Mouse (Mus musculus) natural killer cell, adult 2 months (primary cell): ENCODE results near the gene Hsf4.
"Not testable (repeated sequence)": the region's sequence is repeated elsewhere in the genome, so short reads cannot be mapped to it uniquely, and the experiment has no call there.

ENCODE experiments used
- DNase-seq, 2 experiments: peaks; one replicate each; pipeline ENCODE4 v3.0.0; 2022; ENCODE audit warnings: low spot score in 2 of 2

Gene Hsf4

DNA sequence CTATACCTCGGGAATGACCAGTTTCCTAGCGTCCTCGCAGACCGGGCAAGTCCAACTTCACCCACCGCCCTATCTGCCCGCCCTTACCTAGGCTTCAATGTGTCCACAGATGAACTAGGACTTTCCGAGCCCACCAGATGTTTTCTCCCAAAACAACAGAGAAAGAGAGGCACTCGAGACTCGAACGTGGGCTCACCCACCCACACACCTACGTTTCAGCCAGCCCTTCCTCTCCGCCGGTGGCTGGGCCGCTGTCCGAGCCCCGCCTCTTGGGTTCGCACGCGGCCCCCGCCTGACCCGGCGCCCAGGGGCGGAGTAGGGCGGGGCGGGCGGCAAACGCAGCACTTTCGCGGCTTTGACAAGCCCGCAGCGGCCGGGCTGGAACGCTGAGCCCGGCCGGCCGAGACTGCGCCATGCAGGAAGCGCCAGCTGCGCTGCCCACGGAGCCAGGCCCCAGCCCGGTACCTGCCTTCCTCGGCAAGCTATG lies at the start of gene Hsf4:
Gene Hsf4, plus strand, starts transcription at position 341 of the 487 bp plus-strand sequence.
- DNase-seq: peak; percentile 37 to 49

DNA sequence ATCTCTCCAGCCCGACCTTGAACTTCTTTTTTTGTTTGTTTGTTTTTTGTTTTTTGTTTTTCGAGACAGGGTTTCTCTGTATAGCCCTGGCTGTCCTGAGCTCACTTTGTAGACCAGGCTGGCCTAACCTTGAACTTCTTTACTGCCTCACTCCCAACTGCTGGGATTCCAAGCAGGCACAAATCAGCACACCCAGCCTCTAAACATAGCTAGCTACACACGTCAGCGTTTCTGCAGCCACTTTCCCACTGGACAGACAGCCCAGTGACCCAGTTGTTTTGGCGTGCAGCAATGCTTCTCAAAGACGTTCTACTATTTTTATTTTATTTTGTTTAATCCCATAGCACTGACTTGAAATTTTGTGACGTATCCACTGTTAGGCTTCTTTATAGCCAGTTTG lies 45.8 kb upstream of the Hsf4 start:
- no peak for DNase-seq

DNA sequence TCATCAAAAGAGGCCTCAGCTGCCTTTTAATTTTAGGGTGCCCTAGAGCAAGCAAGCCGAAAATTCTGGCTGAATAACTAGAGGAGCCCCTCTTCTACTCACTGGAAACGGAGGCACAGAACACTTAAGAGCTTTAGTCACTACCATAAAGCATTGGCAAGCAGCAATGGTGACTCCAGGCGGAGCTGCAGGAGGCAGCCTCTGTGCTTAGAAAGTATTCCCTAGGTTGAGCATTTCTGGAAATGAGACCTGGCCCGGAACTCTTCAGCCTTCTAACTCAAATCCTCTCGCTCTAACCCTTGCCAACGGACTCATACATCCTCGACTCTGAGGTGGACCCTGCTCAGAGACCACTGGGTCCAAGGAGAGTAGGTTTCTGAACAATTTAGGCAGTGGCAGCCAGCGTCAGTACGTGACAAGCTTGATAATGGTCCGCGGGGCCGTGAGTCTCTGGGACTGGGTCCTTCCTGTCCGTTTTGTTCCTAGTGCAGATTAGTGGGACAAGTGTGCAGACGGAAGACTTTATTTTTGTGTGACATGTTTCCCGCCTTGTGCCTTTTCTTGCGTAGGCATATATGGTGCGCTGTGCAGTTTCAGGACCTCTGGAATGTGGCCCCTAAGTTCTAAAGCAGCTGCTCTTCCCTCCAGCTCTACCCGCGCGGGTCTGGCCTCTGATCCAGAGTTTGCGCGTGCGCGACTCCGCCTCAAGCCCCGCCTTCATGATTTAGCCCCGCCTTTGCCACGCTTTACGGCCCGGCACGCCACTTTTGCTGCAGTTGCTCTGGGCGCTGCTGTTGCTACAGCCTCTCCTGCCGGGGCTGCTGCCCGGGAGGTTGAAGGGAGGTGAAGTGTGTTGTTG lies 45.0 kb upstream of the Hsf4 start, which contains the start of gene D230025D16Rik:
Gene D230025D16Rik, plus strand, starts transcription at position 733 of the 859 bp plus-strand sequence.
- peak; percentile 94 for DNase-seq

DNA sequence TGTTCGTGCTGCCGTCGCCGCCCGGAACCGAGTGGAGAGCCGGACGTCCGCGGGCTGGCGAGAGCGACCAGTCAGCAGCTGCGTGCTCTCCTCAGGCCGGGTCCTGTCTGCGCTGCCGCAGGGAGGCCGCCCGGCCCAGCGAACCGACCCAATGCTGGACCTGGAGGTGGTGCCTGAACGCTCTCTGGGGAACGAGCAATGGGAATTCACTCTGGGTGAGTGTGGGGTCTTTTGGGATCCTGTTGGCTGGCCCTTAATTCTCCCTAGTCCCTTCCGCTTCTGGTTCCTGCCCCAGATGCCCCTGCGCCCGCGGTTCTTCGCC lies 44.4 kb upstream of the Hsf4 start:
- no peak for DNase-seq

DNA sequence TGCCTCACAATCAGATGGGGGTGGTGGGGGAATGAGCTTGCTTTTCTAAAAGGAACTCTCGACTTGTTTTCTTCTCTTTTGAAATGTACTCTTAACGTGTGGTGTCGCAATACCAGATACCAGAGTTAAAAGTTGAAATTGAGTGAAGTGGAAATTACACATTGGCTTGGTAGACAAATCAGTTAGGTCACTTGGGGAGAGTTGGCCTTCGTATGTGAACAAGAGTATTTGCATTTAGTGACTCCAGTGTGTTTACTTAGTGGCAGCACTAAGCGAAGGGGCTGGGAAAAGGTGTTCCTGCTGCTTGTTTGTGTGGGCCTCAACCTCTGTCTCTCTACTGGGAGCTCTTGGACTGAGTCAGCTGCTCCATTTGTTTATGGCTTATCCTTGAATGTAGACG lies 43.7 kb upstream of the Hsf4 start:
- DNase-seq: no peak

DNA sequence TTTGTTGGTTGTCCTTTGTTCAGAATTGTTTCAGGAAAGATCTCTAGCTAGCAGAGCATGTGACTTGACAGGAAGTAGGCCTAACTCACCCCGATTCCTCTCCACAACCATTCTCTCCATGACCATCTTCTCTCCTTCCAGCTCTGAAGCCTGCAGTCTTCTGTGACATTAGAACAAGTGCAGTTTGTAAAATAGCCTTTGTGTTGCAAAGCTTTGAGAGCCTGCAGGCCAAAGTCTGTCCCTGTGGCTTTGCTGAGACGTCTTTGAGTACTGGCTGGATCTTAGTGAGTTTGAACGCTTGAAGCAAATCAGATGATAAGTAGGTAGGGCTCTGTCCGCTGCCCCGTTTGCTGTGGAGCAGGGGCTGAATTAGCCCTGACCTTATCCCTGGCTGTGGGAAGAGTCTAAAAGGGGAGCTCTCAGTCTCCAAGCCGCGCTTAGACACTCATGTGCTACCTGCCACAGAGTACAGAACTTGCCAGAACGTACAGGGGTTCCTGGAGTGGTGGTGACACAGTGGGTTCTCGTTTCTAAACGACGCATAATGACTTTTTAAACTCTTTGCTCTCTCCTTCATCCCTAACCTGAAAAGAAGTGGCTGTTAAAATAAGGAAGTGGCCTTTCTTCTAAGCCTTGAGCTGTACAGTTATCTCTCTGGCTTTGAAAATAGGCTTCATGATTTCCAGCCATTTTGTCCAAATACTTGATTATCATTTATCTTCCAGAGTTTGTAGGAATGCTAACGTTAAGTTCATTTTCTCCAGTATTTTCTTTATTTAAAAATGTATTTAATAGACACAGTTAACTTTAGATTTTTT lies 37.9 kb upstream of the Hsf4 start:
- no peak for DNase-seq

DNA sequence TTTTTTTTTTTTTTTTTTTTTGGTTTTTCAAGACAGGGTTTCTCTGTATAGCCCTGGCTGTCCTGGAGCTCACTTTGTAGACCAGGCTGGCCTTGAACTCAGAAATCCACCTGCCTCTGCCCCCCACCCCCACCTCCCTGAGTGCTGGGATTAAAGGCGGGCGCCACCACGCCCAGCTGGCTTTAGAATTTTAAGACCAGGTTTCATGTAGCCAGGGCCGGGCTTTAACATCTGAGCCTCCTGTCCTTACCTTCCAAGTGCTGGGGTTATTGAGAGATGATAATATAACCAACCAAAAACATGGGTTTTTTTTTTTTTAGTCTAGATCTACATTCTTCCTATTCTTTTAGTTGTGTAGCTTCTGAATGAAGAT lies 37.3 kb upstream of the Hsf4 start:
- DNase-seq: not testable (repeated sequence)

DNA sequence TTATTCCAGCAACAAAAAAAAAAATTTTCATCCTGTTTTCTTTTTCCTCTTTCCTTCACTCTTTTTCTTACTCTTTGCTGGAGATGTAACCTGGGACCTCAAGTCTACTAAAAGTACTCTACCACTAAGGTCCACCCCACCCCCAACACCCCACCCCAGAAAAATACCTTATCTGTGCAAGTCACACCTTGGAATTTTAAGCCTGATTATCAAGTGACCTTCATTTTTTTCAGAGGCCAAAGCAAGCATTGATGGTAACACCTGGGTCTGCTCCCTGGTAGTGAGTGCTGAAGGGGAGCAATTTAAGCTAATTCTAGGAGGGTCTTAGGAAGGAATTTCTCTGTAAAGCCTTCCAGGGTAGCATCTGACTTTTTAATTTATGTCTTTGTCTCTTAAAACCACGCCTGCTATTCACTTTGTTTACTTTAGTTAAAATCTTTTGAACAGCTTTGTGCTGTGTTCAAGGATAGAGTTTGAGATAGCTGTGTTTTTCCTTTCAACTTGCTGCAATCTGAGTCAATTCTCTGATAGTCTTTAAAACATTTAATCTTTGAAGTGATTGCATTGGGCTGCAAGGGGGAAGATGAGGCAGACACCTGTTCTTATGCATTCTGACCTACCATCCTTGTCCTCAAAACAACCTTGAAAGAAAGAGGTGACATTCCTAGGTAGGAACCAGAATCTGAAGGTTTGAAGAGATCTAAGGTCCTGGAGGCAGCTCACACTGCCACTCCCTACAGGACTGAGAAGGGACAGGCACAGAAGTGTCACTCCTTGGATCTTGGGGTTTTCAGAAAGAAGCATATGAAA lies 36.3 kb upstream of the Hsf4 start:
- no peak for DNase-seq

DNA sequence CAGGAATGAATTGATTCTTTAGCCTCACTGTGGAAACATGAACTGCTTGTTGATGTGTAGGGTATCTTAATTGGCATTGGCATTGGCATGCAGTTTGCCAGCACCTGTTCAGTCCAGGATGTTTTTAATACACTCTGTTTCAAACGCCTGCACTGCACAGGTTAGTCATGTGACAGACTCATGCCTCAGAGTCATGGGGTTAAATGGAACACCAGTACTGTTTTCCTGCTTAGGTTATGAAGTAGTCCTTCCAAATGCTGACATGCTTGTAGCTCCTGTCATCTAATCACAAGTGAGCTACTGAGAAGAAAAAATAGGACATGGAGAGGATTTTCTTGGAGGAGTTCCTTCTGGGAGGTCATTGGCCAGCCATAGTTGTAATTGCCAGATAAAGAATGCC lies 34.4 kb upstream of the Hsf4 start:
- no peak for DNase-seq

DNA sequence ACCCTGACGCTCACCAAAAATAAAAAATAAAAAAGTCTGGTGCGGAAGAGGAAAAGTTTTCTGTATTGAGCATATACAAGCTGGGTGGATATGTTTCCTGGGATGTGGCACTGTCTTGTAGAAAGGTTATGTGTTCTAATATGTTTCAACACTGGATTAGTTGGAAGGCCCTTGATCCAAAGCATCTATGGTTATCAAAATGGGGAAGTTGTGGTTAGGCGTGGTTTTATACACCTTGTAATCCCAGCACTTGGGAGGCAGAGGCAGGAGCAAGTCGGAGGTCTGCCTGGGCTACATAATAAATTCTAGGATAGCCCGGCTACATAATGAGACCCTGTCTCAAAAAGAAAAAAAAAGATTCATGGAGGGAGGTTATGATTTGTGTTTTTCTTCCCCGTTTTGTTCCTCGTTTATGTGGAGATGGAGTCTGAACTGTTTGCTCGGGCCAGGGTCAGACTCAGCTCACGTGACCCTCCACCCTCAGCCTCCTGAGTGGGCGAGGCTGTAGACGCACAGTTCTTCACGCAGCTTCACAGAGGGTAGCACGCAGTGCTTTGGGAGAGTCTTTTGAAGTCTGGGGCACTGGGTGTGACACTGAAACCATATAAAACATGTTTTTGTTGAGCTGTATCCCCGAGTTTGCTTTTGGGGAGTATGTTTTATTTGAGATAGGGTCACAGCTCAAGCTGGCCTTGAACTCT lies 32.0 kb upstream of the Hsf4 start:
- DNase-seq: no peak

DNA sequence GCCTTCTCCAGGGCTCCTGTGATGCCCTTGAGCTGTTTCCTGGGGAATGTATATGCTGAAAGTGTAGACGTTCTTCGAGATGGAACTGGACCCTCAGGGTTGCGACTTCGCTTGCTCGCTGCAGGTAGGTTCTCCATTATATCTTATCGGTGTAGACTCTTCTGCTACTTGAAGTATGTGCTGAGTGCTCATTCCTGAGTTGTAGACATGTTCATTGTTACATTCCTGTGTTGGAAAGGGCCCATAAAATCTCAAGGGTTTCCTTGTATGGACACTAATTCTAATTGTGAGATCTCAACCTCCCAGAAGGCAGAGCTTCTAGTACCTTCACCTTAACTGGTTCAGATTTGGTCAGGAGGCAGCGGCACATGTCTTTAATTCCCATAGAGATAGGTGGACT lies 28.6 kb upstream of the Hsf4 start:
- no peak for DNase-seq

DNA sequence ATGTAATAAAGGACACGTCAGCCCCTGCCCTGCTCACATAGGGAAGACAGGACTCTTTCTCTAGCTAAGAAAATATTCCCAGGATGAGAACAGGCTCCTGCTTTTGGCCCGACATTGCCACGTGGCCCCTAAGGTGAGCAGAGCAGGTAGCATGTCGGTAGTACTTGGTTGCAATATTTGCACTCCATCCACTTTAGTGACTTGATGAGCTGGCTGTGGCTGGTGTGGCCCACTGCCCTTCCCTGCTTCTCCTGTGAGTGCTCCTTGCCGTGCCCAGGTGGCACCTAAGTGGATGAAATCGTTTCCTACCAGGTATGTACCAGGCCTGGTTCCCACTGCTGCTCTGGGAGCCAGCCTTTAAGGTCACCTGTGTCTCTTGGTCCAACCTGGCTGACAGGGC lies 17.6 kb upstream of the Hsf4 start:
- DNase-seq: no peak

DNA sequence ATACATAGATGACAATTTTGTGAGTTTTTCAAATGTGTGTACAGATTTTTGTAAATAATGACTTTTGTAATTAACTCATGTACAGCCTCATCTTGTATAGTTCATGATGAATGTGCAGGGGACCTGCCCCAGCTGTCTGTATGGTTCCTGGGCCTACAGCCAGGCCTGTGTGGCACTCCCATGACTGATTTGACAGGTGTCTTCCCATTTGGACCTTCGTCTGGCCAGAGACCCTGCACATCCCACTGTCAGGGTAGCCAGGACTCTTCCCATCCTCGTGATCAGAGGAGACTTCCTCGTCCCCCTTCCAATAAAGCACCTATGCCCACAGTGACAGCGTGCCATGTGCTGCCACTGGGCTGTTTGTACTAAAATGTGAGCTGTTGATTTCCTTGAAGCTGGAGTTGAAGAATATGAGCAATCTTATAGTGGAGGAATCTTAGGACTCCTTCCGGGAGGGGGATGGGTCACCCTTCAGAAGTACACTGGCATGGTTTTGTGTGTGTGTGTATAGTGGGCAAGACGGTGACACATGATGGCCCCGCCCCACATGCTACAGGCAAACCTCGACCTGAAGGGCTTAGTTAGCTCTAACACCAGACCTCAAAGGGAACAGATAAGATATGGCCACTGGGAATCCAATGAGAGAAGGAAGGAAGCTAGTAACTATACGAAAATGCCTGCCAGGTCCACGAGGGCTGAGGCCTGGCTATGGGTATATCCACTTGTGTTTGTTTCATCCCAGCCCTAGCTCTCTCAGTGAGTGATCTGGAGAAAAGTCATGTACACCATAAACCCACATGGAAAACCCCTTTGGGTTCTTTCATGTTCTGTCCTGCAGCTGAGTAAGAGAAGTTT lies 16.7 kb upstream of the Hsf4 start:
- DNase-seq: no peak

DNA sequence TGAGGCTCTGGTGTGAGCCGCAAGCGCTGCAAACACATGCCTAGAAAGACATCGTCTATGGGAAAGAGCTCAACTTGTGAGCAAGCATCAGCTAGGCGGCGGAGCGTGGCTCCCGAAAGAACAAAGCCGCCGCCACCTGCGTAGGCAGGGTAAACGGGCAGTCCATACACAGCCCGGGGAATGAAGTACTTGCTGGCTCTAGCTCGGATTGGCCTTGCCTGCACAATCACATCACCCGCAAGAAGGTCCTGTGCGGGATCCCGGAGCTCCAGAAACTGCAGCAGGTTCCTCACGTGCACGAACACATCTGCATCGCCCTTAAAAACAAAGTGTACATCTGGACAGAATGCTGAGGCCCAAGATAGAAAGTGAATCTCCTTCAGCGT lies 15.8 kb upstream of the Hsf4 start:
- no peak for DNase-seq

DNA sequence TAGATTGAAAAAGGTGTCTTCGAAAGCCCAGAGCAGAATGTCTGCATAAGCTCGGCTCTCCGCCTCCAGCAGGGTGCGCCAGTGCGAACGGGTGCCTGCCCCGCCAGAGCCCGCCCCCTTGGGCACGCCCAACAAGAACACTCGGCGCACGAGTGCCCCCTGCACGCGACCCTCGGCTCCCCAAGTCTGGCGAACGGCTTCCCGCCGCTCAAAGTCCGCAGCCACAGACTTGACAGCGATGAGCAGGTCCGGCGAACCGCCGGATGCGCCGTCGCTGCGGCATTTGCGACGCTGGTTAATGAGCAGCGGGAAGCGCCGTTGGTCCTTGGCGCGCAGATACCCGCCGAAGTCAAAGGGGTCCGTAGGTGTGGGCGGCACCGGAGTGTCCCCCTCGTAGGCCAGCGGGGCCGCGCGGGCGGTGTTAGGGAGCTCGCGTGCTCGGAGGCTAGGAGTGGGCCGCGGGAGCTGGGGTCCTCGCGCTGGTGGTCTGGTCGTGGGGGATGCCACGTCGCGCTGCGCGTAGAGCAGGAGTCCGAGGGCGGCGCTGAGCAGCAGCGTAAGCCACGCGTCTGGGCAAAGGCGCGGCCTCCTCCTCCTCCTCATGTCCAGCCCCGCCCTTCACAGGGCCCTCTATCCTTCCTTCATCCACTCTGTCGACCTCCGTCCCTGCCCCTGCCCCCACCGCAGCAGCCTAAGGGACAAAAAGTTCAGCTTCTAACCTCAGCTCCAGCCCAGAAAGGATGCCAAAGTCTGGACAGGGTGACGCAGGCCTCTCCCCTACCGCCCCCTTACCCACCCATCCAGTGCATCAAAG lies 15.2 kb upstream of the Hsf4 start:
- peak; percentile 76 to 86 for DNase-seq

DNA sequence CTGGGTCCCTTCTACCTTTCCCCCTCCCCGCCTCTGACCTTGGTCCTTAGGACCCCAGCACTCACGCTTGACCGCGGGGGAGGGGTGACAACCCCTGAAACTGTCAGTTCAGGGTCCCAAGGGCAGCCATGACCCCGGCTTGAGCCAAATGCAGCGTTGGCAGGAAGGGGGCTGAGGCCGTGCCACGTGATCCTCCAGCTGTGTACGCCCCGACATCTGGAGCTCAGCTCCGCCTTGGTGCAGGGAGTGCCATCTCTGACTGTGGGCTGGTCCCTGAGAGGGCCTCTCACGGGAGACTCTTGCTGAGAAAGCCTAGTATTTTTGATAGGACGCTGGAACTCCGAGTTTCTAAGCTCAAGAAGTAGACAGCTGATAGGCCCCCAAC lies 14.6 kb upstream of the Hsf4 start, which contains the start of gene B3gnt9:
Gene B3gnt9, minus strand, starts transcription at position 188 of the 385 bp plus-strand sequence.
- peak in 1 of 2 experiments; percentile 21 for DNase-seq

DNA sequence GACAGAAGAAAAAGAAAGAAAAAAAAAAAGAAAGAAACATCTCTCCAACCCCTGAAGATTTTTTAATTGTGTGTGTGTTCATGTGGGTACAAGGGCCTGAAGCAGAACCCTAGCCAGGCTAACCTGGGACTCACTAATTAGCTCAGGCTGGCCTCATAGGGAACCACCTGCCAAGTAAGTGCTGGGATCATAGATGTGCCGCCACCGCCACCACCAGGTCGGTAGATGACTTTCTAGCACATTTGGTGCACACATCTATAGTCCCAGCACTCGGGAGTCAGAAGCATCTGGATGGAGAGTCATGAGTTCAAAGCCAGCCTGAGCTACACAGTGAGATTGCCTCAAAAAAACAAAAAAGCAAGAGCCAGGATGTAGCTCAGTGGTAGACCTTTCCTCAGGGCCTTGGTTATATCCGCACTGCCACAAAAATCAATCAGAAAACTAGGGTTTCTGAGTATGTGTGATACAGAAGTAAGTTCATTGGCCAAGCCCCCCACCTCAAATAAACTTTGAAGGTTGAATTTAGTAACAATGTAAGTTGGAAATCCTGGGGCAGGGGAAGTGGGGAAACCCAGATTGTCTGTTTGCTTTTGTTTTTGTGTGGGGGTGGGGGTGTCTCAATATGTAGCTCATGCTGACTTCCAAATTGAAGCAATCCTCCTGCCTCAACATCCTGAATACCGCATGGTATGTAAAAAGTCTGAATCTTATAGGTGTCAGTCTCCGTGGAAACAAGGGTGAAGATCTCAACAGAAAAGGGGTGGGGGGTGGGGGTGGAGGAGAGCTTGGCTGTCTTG lies 12.1 kb upstream of the Hsf4 start:
- no peak for DNase-seq

DNA sequence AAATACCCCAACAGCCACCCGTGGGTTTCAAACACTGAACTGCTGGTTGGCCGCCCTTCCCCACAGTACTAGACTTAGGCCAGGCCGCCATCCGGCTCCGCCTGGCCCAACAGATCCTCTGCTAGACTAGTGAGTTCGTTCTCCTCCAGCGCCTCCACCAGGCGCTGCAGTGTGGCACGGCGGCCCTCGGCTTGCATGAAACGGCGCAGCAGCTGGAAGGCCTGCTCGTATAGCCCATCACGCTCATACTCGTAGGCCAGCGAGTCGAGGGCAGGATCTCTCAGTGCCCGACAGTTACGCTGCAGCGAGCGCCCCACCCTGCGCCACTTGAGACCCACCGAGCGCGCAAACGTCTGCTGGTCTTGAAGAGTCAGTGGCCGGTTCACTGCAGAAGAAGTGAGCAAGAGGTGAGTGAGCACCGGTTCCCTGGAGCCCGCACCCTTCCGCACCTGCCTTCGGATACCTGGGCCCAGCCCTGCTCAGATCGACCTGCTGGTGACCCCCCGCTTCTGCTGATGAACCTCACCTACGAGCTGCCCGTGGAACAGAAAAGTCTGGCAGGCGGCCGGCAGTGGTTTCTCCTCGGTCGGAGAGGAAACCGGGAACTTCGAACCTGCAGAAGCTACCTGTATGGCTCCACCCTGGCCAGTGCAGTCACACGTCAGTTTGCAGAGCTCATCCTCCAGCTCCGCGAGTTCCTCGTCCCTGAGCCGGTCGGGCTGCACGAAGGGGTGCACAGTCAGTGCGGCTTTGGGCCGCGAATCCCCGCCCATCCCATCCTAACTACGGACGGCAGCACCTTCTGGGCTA lies 10.5 kb upstream of the Hsf4 start:
- no peak for DNase-seq
